Mouse (Mus musculus): ENCODE measurements around the gene Chtop. TPM values are rescaled to one million over a fixed set of nuclear protein-coding genes. Genes with fewer than 3 reads are reported as not detected.

Chtop gene
- polyA plus RNA-seq, 1 experiment from 2014 or later, result 176 TPM

Other genes with a start within 250 kb of the Chtop start
- gene Dennd4b, start 244.3 kb downstream of the Chtop start, polyA plus RNA-seq (2016; fragmentation: Nextera tagmentation; extraction: Ambion mirVana), result 7.0 and 7.2 TPM in 2 replicates
- 12.4 and 14.4 TPM in 2 replicates for gene Gatad2b, start 216.3 kb downstream of the Chtop start, polyA plus RNA-seq (2016; fragmentation: Nextera tagmentation; extraction: Ambion mirVana)
- gene Slc27a3, start 119.6 kb downstream of the Chtop start, polyA plus RNA-seq (2016; fragmentation: Nextera tagmentation; extraction: Ambion mirVana), result 18.8 and 20.9 TPM in 2 replicates
- gene Ints3, start 75.9 kb downstream of the Chtop start, polyA plus RNA-seq (2016; fragmentation: Nextera tagmentation; extraction: Ambion mirVana), result 40.9 and 41.9 TPM in 2 replicates
- gene Npr1, start 43.6 kb downstream of the Chtop start, polyA plus RNA-seq (2016; fragmentation: Nextera tagmentation; extraction: Ambion mirVana), result 2.0 and 2.3 TPM in 2 replicates
- 344 and 355 TPM in 2 replicates for gene Ilf2, start 33.4 kb downstream of the Chtop start, polyA plus RNA-seq (2016; fragmentation: Nextera tagmentation; extraction: Ambion mirVana)
- 58.9 and 59.6 TPM in 2 replicates for gene Snapin, start 18.5 kb downstream of the Chtop start, polyA plus RNA-seq (2016; fragmentation: Nextera tagmentation; extraction: Ambion mirVana)
- gene S100a1, start 4.9 kb upstream of the Chtop start, polyA plus RNA-seq (2016; fragmentation: Nextera tagmentation; extraction: Ambion mirVana), result 4.4 and 7.9 TPM in 2 replicates
- 7.8 and 8.2 TPM in 2 replicates for gene S100a13, start 4.9 kb upstream of the Chtop start, polyA plus RNA-seq (2016; fragmentation: Nextera tagmentation; extraction: Ambion mirVana)
- gene S100a14, start 17.4 kb upstream of the Chtop start, polyA plus RNA-seq (2016; fragmentation: Nextera tagmentation; extraction: Ambion mirVana), result not detected in 2 replicates
- gene S100a16, start 27.8 kb upstream of the Chtop start, polyA plus RNA-seq (2016; fragmentation: Nextera tagmentation; extraction: Ambion mirVana), result 25.8 and 26.5 TPM in 2 replicates
- not detected in 2 replicates for gene S100a3, start 51.1 kb upstream of the Chtop start, polyA plus RNA-seq (2016; fragmentation: Nextera tagmentation; extraction: Ambion mirVana)
- not detected in 2 replicates for gene S100a2, start 80.7 kb upstream of the Chtop start, polyA plus RNA-seq (2016; fragmentation: Nextera tagmentation; extraction: Ambion mirVana)
- not detected in 2 replicates for gene Gm42674, start 92.4 kb upstream of the Chtop start, polyA plus RNA-seq (2016; fragmentation: Nextera tagmentation; extraction: Ambion mirVana)
- 0.47 TPM in 1 of 2 replicates, not detected in the other for gene S100a4, start 94.3 kb upstream of the Chtop start, polyA plus RNA-seq (2016; fragmentation: Nextera tagmentation; extraction: Ambion mirVana)
- not detected in 2 replicates for gene S100a5, start 99.0 kb upstream of the Chtop start, polyA plus RNA-seq (2016; fragmentation: Nextera tagmentation; extraction: Ambion mirVana)
- gene S100a6, start 103.4 kb upstream of the Chtop start, polyA plus RNA-seq (2016; fragmentation: Nextera tagmentation; extraction: Ambion mirVana), result 22.4 and 23.2 TPM in 2 replicates
- not detected in 2 replicates for gene S100a7a, start 144.5 kb upstream of the Chtop start, polyA plus RNA-seq (2016; fragmentation: Nextera tagmentation; extraction: Ambion mirVana)
- 0.33 TPM in 1 of 2 replicates, not detected in the other for gene S100a8, start 159.5 kb upstream of the Chtop start, polyA plus RNA-seq (2016; fragmentation: Nextera tagmentation; extraction: Ambion mirVana)
- not detected in 2 replicates for gene S100a9, start 186.2 kb upstream of the Chtop start, polyA plus RNA-seq (2016; fragmentation: Nextera tagmentation; extraction: Ambion mirVana)
- gene Pglyrp4, start 217.4 kb upstream of the Chtop start, polyA plus RNA-seq (2016; fragmentation: Nextera tagmentation; extraction: Ambion mirVana), result not detected in 2 replicates